Mouse (Mus musculus): ENCODE data around the gene P3h3.
A peak's percentile ranks its signal among the peaks of the same experiment; 100 is the strongest.
"Not testable (repeated sequence)": the region's sequence is repeated elsewhere in the genome, so short reads cannot be mapped to it uniquely, and the experiment has no call there.

P3h3 gene

GRCm38 (mm10) chr6:124856916-124857839 is at the start of gene P3h3:
Gene P3h3, minus strand, starts transcription at chr6:124857752.
- DNase-seq (ENCODE audit: low spot score in 2 of 2): peak; percentile 41 to 66

GRCm38 (mm10) chr6:124904991-124905860 is 47.7 kb upstream of the P3h3 start:
- DNase-seq (ENCODE audit: low spot score in 2 of 2): no peak

DNA sequence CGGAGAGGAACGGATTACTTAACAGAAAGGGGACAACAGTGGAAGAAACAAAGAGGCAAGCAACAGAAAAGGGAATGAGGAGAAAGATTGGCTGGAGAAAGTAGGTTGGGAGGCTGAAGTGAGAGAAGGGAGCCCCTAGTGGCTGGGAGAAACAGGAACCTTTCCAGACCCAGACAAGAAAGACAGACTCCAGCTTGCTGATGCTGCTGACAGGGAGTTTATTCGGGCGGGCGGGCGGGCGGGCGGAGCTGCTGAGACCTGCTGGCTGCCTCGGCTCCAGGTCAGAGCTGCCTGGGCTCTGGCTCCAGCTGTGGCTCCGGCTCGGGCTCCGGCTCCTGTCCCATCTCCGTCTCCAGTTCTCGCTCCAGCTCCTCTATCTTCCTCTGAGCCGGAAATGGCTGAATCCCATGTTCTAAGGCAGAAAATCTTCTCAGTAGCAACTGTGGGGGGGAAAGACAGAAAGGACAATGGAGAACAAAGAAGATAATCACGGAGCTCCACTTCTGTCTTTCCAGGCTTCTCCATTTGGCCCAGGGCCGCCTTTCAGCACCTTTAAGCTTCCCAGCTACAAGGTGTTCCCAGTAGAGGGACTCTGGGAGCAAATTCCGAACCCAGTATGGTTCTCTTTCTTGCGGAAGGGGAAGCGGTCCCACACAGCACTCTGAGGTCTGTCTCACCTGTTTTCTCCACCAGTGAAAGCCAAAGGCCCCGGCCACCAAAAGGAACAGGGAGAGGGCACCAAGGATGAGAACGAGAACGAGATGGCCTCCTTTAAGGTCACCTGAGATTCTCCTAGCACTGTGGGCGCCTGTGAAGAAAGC is 46.8 kb upstream of the P3h3 start:
- no peak for DNase-seq (ENCODE audit: low spot score in 2 of 2)

GRCm38 (mm10) chr6:124903580-124904151 is 46.1 kb upstream of the P3h3 start:
- peak; percentile 90 to 96 for DNase-seq (ENCODE audit: low spot score in 2 of 2)

DNA sequence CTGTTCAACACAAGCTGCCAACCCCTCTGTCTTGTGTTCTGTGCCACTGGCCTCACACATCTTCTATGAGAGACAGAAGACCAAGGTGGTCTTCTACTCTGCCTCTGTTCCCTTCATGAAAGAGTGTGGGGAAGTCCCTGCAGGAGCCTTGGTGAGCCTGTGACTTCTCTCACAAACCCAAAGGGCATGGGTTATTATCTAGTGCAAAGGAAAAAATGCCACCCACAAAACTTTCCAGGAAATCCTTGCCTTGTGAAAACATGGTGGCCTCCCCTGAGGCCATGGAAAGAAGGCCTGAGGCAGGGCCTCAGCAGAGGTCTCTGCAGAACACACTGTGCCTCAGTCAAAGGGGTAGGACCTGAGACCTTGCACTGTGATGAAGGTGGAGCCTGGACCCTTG is 44.3 kb upstream of the P3h3 start:
- no peak for DNase-seq (ENCODE audit: low spot score in 2 of 2)

DNA sequence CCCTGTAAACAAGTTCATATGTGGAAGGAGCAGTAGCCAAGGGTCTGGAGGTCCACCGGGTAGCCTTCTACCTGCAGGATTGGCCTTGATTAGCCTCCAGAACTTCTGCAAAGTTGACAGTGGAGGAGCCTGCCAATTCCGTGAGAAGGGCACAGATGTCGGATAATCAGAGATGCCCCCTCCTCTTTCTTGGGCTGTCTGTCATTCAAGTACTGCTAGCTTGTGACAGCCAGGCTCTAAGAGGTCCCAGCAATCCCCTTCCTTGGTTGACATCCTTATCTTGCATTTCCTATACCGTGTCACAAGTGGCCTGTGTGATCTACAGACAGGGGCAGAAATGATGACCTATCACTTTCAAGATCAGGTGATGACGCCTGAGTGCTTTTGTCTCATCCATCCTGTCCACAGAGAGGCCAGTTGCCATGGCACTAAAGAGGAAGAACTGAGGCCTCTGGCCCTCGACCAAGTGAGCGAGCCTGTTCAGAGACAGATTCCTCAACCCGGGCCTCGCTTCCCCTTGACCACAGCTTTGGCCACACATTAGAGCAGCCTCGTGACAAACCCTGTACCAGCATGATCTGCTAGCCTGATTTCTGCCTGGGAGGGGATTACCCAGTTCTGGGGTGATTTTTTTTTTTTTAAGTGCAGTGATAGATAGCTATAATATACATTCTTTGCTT is 43.4 kb upstream of the P3h3 start:
- no peak for DNase-seq (ENCODE audit: low spot score in 2 of 2)

- no peak for DNase-seq (ENCODE audit: low spot score in 2 of 2)
Observed at GRCm38 (mm10) chr6:124900056-124900800, 42.7 kb upstream of the P3h3 start.

GRCm38 (mm10) chr6:124898359-124898758 is 40.8 kb upstream of the P3h3 start:
- no peak for DNase-seq (ENCODE audit: low spot score in 2 of 2)

DNA sequence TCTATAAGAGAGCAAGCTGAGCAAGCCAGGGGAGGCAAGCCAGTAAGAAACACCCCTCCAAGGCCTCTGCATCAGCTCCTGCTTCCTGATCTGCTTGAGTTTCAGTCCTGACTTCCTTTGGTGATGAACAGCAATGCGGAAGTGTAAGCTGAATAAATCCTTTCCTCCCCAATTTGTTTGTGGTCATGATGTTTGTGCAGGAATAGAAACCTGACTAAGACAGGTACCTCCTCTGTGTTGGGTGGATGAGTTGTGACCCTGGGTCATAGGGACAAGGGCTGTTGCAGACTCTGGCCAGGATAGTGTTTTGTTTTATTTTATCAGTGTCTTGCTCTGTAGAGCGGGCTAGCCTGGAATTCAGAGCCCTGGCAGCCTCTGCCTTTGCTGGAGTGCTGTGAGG is 36.6 kb upstream of the P3h3 start:
- DNase-seq (ENCODE audit: low spot score in 2 of 2): not testable (repeated sequence)

DNA sequence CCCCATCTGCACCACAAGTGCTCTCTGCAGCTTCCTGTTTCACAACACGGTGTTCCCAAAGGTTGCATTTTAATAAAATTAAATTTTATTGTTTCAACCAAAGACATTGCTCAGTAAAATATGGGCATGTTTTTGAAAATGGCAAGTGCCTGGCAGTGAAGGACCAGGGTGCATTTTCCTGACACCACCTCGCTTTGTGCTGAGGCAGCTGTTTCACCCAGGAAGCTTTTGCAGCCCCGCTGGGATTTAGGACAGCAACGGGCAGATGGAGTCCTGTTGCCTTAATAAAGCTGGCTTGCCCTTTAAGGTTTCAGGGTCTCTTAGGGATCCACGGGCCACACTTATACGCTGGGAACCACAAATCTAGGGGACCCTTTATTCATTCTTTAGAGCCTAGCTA is 33.4 kb upstream of the P3h3 start:
- DNase-seq (ENCODE audit: low spot score in 2 of 2): no peak

DNA sequence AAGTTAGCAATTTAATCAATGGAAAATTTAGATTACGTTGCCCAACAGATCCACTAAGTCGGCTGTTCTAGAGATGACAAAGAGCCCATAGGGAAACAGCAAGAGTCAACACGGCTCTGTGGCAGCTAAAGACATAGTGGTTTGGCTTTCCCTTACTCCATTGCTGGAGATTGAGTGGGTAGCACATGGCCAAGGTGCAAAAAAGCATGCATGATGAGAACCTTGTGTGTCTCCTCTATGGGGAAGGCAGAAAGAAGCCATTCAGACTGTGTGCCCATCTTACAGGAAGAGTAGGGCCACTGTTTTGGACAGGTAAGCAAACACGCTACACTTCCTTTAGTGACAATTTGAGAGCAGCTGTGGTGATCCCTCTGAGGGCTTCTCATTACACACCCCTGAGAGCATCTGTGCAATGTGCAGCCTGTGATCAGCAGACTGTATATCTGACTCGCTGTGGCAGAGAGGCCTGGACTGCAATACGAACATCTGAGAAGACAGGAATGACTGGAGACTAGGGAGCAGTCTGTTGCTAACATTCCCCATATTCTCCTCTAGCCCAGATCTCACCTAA is 31.1 kb upstream of the P3h3 start:
- no peak for DNase-seq (ENCODE audit: low spot score in 2 of 2)

DNA sequence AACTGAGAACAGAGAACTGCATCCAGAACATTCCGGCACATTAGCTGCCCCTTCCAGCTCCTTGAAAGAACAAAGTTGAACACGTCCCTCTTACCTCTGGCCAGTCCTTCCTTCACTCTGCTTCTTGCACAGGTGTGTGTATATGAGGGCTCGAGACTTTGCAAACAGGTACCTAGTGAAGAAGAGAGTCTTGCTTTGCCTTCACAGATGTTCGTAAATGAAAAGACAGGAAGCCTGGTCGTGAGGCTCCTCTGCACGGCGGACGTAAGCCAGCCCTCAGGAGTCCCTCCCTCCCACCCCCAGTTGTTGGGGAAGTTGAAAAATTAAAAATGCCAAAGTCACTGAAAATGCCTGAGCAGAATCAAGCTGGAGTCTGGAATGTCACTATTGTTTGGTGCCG is 30.4 kb upstream of the P3h3 start, which contains the start of gene Cd4:
Gene Cd4 (minus strand): TSS at position 236 of the 400 bp plus-strand sequence.
- DNase-seq (ENCODE audit: low spot score in 2 of 2): no peak

- DNase-seq (ENCODE audit: low spot score in 2 of 2): no peak
Observed at GRCm38 (mm10) chr6:124885956-124886381, 28.4 kb upstream of the P3h3 start.

DNA sequence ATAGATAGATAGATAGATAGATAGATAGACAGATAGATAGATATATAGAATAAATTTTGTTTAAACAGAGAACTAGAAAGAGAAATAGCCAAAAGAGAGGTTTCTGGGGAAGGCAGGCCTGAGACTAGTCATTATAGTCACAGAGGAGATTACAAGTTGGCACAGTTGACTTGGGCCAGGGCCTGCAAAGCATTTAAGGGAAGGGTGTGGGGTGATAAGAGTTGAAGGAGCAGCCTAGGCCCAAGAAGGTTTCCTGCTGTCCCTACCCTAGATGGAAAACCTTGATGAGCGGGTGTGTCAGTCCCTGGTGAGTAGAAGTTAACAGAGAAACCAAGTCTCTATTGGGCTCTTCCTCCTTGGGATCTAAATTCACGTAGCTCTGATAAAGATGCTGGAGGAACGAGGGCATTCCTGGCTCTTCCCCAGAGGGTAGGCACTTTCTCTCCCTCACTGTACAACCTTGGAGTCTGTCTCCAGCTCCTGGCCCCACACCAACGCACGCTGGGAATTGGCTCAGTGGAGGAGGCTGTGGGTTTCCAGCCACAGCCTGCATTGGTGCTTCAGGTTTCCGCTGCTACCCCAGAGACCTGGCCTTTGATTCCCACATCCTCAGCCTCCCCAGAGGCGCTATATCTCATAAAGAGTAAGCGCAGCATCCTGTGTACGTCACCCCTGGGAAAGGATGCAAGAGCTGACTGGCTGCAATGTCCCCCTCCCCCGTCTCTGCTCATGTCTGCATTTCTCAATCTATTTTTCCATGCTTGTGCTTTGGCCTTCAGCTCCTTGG is 27.4 kb upstream of the P3h3 start:
- no peak for DNase-seq (ENCODE audit: low spot score in 2 of 2)

- DNase-seq (ENCODE audit: low spot score in 2 of 2): no peak
Observed at GRCm38 (mm10) chr6:124883351-124883750, 25.8 kb upstream of the P3h3 start.

DNA sequence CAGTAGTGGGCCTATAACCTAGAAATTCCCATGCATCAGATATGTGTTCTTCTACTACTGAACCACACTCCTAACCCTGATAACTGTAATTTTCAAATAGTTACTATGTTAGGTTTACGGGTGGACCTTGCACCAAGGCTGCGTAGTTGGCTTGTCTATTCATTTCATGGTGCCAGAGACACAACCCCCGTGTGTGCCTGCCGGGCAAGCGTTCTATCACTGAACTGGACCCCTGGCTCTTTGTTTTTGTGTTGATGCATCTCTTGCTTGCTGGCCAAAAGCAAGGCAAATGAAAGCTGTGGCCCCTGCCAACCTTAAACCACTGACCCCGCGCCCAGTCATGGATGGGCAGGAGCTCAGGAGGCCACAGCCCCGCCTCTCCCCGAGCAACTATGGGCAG is 24.3 kb upstream of the P3h3 start:
- DNase-seq (ENCODE audit: low spot score in 2 of 2): no peak

- DNase-seq (ENCODE audit: low spot score in 2 of 2): no peak
Observed at GRCm38 (mm10) chr6:124879390-124879789, 21.8 kb upstream of the P3h3 start.

GRCm38 (mm10) chr6:124874348-124874747 is 16.8 kb upstream of the P3h3 start:
- no peak for DNase-seq (ENCODE audit: low spot score in 2 of 2)

- DNase-seq (ENCODE audit: low spot score in 2 of 2): no peak
Observed at GRCm38 (mm10) chr6:124866560-124866959, 9.0 kb upstream of the P3h3 start.
